Mouse (Mus musculus): ENCODE data around the gene Clec2l.

The Clec2l gene

DNA sequence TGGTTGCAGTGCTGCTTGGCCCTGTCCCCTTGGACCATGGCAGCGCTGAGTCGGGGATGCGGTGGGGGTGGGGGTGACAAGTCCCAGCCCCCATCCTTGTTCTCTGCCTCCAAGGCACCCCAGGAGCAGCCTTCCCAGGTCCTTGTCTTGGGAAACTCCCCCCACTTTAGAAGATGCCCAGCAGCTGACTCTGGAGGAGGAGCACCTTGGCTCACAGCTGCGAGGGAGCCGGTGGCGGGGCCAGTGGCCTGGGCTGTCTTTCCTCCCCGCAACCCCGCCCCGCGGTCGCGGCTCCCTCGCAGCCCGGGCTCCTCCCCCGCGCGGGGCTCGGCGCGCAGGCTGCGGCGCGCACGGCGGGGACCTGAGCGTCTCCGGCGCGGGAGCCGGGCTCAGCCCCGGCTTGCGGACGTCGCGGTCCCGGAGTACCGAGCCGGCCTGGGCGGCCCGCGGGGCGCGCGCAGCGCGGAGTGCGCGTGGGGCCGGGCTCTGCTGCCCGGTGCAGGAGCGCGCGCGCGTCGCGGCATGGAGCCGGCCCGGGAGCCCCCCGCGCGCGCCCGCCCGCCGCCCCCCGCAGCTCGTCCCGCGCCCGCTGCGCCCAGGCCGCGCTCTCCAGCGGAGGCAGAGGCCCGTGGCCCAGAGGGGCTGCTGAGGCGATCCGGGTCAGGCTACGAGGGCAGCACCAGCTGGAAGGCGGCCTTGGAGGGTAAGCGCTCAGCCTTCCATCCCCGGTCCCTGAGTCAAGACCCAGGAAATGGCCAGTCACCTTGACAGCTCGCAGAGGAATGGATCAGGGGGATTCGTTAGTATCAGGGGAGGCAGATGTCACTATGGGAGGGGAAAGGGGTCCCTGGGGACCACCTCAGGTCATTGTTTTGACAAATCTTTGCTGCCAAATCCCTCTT, at the start of gene Clec2l:
TSS of gene Clec2l (plus strand) at position 356 of the 902 bp plus-strand sequence.
- DNase-seq (ENCODE audit: low read depth, low spot score) = no peak

DNA sequence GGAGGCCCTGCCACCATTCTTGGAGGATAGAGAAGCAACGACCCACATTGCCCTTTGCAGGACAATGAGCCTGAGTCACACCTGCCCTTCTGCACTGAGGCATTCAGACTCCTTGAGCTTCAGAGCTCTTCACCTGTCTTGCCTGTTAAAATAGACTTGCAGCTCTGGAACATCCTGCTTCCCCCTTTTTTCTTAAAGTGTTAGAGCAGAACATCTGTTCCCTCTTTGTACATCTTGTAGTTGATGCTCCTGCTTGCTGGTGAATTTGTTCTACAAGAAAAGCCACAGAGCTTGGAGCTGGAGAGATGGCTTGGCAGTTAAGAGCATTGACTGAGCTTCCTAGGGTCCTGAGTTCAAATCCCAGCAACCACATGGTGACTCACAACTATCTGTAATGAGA, 40.5 kb upstream of the Clec2l start:
- no peak for DNase-seq (ENCODE audit: low read depth, low spot score)

DNA sequence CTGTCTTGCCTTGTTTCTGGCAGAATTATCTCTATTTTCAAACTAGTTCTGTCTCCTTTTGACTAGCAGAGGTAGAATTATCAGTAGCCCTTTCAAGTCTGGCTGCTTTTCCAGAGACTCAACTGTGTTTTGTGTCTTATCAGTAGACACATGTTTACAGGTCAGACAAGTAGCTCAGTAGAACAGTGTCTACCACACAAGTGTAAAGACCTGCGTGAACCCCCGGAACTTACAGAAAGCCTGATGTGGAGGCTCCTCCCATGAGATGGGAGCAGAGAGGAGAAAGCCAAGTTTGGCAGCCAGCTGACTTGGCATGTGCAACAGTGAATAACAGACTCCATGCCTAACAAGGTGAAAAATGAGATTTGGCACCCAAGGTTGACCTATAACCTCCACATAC, 39.4 kb upstream of the Clec2l start:
- DNase-seq (ENCODE audit: low read depth, low spot score) = peak; percentile 44

DNA sequence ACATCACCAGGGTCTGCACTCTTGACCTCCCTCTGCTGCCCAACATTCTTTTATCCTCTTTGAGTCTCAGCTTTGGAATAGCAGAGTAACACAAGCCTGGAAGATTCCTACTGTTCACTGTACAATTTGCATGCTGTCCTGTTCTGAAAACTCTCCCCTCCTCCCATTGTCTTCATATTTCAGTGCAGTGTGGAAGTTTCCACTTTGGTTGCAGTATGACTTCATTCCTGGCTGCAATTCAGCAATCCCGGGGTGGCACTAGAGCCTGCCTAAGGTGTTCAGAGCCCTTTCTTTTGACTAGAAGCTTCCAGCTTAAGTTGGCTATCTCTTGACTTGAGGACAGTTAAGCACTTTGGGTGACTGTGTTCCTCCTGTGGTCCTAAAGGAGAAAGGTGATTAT, 38.4 kb upstream of the Clec2l start:
- peak; percentile 87 for DNase-seq (ENCODE audit: low read depth, low spot score)

DNA sequence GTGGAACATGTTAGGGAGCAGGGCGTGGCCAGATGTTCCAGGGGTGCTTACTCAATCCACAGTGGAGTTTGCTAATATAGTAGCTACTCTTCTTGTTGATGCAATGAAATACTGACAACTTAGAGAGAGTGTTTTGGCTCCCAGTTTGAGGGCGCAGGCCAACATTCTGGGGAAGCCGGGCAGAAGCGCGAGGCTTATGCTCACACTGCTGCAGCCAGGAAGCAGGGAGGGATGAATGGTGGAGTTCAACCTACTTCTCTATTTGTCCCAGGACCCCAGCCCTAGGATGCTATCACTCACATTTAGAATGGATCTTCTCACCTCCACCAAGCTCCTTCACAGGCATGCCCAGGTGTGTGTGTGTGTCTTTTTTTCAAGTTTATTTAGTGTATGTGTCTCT, 36.8 kb upstream of the Clec2l start:
- DNase-seq (ENCODE audit: low read depth, low spot score) = no peak

DNA sequence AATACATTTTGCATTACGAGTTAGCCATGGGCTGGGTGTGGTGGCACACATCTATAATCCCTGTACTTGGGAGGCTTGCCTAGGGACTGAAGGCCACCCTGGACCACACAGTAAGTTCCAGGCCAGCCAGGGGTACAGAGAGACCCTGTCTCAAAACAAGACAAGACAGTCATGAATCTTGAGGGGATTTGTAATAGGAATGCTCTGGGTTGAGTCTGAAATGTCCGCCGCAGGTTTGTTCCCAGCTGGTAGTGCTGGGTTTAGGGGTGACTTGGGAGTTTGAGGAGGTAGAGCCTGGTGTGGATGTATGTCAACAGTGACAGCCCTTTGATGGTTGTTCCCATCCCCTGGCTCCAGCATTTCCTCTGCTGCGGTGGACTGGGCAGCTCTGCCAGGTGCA, 35.8 kb upstream of the Clec2l start:
- no peak for DNase-seq (ENCODE audit: low read depth, low spot score)

DNA sequence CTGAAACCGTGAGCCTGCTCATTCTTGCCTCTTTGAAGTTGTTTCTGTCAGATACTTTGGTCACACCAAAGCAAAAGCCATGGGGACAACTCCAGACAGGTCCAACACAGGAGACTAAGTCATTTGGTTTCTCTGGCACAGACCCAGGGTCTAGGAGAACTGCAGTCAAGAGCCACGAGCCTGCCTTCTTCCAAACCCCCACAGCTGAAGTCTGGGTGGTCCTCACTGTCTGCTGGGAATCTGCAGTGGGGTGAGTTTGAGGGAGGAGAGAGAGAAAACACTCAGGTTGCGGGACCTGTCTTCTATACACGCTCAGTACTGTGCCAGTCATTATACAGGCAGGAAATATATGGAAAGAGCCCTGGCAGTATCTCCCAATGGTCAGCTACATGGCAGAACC, 35.4 kb upstream of the Clec2l start:
- no peak for DNase-seq (ENCODE audit: low read depth, low spot score)

DNA sequence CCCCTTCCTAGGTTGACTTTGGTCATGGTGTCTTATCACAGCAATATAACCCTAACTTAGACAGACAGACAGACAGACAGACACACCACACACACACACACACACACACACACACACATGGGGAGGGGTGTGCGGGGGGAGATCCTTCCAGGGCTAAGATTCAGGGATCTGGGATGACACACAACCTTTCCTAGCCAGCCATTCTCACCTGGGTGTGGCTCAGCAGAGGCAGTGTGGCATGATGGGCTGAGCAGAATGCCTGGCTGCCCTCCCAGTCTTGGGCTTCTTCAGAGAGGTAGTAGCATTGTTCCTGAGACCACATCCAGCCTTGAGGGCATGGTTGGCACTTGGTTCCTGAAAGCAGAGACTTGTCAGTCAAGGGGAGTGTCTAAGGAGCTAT, 33.3 kb upstream of the Clec2l start:
- DNase-seq (ENCODE audit: low read depth, low spot score) = peak; percentile 60

DNA sequence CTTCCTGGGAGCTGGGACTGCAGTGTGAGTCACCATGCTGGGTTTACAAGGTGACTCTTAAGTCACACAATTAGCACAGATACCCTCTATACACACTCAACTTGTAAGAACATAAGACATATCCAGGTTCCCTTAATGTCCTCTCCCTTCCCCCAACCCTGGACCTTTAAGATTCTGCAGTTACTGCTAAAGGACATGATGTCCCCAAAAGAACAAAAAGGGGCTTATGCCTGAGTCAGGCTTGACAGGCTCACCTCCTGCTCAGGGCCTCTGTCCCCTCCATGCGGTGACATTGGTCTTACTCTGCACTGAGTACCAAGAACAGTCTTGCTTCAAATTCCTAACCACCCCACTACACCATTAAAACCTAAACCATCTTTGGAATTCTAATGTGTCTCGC, 30.0 kb upstream of the Clec2l start:
- no peak for DNase-seq (ENCODE audit: low read depth, low spot score)

DNA sequence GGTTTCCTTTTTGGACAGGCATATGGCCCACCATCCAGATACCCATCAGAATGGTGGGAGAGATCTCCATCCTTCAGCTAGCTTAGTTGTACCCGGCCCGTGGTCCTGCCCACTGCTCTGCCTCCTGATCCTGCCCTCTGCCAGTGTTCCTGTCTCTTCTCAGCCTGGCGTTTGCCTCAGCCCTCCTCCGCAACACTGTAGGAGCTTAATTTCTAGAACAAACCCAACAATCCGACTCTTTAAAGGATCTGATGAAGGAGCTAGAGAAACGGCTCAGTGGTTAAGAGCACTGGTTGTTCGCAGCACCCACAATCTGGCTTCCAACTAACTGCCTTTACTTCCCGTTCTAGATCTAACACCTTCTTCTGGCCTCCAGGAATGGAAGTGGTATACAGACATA, 28.4 kb upstream of the Clec2l start:
- no peak for DNase-seq (ENCODE audit: low read depth, low spot score)

DNA sequence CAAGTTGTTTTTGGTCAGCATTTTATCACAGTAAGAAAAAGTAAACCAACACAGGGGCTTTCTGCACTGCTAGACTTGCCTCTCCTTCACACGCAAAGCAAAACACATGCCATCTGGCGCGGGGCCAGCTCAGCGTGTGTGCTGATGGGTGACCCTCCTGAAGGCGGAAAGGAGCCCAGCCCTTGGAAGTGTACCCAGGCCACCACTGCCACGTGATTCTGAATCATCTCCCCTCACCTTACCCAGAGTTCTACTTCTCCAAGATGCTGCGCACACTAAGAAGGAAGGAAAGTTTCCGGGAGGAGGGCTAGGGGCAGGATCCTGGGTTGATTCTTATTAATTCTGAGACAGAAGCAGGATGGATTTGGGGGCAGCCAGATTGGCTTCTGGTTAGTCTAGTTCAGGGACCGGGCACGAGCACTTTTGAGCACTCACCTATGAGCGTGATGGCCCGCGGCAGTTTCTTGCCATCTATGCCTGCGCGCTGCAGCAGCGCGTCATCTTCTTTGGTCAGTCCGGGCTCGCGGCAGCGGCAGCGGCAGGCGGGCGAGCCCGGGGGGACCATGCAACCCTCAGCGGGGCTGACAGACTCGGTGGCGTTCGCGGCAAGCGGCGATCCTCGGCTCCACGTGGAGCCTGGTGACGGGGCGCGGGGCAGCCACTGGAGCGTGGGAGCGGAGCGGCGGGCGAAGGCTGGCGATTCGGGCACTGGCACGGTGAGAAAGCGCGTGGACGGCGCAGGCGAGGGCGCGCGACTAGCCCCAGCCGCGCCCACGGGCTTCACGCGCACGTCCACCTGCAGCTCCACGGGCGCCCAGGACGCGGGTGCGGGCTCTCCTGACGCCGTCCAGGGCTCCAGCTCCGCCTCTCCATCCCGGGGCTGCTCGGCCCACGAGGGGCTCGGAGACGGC, 26.7 kb upstream of the Clec2l start:
- DNase-seq (ENCODE audit: low read depth, low spot score) = no peak

DNA sequence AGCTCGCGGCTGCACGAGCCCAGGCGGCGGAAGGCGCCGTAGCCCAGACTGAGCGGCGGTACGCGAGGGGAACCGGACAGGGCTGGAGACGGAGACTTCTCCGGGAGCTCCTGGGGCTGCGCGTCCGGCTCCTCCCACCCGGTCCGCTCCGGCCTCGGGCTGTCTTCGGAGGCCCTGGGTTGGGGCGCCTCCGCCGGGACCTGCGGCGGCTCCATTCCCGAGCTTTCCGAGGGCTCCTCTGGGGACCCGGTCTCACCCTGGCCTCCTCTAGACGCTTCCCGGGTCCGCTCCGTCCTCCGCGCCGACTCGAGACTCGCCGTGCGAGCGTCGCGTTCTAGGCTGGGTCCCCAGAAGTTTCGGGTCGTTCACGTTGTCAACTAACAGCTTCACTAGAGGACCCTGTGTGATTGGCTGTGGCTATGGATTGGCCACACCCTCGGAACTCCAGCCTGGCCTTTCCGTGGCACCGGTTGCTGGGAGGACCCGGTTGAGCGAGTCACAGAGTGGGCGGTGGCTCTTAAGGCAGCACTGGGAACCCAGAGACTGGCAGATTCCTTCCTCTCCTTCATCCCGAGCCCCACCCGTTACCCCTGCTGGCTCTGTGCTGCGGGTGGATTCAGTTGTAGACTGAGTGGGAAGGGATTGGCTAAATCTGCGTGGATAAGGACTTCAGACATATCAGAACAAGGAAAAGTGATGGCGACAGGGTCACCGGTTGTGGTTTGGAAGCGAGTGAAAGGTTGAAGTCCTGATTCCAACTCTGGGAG, 25.8 kb upstream of the Clec2l start, which contains the start of gene Klrg2:
TSS of gene Klrg2 (minus strand) at position 391 of the 767 bp plus-strand sequence.
- DNase-seq (ENCODE audit: low read depth, low spot score) = peak; percentile 38

DNA sequence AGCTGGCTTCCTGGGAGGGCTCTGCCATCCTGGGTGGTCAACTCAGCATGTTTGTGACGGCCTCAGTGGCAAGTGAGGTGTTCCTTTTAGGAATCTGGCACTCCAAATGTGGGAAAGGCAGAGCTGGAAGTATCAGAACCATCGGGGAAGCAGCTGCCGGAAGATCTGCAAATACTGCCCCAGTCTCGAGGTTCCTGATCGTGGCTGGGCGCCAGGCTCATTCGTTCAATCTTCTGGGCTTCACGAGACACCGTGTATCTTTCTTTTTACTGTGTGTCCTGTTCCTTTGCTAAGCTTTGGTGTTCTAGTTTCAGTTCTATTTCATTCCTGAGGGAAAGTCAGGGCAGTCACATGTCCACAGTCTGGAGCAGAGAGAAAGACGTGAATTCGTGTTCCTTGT, 22.5 kb upstream of the Clec2l start:
- no peak for DNase-seq (ENCODE audit: low read depth, low spot score)

DNA sequence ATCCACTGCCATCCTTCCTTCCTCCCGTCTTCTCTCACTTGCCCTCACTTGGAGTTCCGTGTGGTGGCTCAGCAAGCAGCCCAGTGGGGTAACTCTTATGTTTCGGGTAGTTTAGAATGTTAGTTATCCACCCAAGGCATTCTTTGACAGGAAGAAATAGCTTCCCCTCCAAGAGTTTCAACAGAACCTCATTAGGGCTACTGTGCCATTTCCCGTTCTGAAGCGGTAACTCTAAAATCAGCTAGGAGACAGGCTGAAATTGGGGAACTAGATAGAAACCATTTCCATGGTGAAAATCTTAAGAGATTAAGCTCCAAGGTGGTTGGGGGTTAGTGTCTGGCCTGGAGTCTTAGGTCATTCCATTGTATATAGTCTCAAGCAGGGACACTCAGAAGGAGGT, 21.6 kb upstream of the Clec2l start:
- DNase-seq (ENCODE audit: low read depth, low spot score) = no peak

DNA sequence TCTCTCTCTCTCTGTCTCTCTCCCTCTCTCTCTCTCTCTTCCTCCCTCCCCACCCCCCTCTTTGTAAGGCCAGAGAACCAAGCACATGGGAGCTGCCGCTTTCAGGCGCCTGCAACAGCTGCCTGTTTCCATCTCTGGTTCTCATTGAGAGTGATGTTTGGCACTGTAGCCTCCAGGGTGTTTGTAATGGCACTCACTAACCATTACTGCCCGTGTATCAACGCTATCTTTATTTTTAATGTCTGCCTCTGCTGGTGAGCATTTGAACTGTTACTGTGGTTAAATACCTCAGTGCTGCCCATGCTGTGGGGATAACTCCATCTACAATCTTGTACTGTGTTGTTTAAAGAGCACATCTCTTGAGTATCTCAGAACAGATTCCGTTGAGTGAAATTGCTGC, 21.2 kb upstream of the Clec2l start:
- DNase-seq (ENCODE audit: low read depth, low spot score) = no peak

DNA sequence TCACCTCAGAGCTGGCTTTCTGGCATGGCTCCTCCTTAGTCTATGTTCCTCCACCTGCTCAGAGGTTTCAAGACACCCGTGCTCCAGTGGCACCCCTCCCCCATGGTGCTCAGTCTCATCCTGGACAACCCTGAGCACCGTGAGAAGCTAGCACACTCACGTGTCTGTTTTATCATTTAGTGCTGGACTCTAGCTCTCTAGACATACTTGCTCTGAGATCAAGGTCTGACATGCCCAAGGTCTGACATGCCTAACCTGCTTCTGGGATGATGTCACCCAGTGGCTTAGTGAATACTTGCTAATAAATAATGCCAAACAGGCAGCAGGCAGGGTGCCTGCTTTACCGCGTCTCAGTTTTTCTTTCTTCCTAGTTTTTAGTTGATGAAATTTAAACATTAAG, 20.3 kb upstream of the Clec2l start:
- DNase-seq (ENCODE audit: low read depth, low spot score) = peak; percentile 46

DNA sequence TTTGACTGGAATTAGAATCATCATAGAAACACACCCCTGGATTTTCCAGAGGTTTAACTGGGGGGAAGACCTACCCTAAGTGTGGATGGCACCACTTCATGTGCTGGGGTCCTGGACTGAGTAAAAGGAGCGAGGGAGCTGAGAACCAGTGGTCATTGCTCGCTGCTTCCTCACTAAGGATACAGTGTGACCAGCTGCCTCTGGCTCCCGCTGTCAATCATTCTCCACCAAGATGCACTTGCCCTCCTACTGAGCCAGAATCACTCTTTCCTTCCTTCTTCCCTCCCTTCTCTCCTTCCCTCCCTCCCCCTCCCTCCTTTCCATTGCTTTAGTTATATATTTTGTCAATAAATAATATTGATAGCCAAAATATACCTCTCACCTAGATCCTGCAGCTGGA, 19.8 kb upstream of the Clec2l start:
- no peak for DNase-seq (ENCODE audit: low read depth, low spot score)

DNA sequence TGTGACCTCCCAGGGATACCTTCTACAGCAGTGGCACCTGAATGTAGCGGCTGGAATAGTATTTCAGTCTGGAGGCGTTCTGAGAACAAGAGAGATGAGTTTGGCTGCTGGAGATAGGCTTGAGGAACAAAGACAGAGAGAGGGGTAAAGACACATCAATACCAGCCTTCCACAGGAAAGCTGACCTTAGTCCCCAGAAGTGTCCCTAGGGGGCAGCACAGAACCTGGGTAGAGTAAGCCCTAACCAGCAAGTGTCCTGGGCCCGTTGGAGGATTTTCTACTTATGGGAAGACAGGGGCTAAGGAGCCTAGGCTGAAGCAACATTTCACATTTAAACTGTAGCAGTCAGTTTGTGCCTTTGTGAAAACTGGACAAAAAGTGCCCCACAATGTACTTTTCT, 13.3 kb upstream of the Clec2l start:
- DNase-seq (ENCODE audit: low read depth, low spot score) = no peak

DNA sequence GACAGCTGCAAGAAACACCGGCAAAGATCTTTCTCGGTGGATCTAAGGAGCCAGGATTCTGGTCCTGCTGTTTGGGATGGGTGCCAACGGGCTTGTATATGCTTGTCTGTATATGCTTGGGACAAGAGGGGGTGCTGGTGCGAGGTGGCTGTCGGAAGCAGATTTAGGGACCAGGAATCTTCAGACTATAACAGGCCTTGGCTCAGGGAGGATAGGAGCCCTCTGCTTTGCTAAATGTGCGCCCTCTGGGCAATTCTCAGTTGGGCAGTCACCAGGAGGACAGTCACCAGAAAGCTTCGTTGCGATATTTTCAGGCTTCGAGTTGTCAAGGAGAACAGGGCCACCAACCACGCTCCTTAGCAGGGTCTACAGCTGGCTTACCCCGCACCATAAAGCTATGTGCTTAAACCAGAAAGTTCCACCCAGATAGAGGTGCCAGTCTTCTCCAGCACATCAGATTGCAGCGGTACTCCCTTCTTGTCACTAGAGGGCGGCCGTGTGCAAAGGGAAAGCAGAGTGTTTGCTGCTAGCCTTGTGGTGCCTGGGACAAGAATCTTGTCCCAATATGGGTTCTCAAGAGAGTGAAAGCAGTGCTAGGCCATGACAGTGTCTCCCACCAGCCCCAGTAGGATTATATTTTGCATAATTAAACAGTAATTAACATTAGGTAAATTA, 12.5 kb upstream of the Clec2l start:
- DNase-seq (ENCODE audit: low read depth, low spot score) = peak; percentile 86

DNA sequence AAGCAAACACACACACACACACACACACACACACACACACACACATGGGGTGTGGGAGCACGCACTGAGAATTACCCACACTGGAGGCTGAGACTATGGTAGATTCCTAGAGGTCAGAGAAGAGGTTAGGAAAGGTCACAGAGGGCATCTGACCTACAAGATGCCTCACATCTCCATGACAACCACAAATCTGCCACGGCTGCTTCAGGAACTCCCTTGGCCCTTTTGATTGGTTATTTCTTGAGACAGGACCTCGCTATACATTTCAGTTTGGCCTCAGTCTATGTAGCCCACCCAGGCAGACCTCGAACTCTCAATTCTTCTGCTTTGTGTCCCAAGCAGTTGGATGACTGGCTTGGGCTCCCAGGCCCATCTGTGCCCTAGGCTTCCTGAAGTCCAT, 1.2 kb upstream of the Clec2l start:
- no peak for DNase-seq (ENCODE audit: low read depth, low spot score)

DNA sequence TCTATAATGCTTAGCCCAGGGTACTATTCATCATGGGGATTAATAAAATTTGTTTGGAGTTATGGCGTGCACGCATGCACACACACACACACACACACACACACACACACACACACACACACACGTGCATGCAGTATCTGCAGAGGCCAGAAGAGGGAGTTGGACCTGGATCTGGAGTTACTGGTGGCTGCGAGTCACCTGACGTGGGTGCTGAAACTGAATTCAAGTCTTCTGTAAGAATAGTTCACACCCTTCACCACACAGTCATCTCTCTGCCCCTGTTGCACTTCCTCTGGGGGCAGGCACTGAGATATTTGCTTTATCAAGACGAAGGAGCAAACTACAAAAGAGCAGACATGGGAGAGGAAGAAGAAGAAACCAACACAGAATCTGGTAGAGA, 6.7 kb downstream of the Clec2l start:
- DNase-seq (ENCODE audit: low read depth, low spot score) = peak; percentile 38

Data from 3T3-L1 (cell line).